Comparison of ENCODE assay signal across 11 mouse cellular contexts in the genomic region with DNA sequence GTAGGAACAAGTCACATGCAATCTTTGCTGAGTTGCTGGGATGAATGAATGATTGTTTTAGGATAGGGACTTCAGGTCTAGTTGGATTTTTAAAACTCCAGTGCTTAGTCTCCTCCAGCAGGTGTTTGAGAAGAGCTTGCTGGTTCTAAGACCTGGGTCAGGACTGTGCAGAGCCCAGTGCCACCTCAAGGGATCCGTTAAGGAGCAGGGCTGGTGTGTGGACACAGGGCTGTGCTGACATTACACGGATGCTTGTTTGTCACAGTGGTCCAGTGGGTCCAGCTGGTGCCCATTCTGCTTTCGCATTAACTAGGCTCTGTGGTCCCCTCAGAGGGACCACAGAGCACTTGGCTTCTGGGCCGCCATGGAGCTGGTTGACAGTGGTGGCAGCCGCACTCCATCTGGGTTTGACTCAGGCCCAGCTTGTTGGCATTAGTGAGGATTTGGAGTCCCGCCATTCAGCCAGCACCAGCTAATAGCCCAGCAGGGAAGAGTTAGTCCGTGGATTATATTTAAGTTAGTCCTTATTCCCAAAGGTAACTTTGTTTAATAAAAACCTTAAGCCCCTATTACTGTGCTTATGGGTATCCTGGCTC. TPM values are rescaled to one million over a fixed set of nuclear protein-coding genes. Genes with fewer than 3 reads are reported as not detected.
DNase-seq lines count a peak whose midpoint lies in the region; ATAC-seq and TF ChIP-seq lines count a peak whose summit lies in the region.
"Had no signal": no experiment of that assay in that cellular context is flagged by ENCODE, and none has a peak within 500 bp of the region (broad histone marks: within the 10 kb centered on the region; RNA-seq: fewer than 3 reads in every experiment).

No protein-coding gene starts in this region.

- no peak overlapping the region for H3K4me3 ChIP-seq in forebrain, embryonic 10.5 days
- no peak overlapping the region for H3K4me3 ChIP-seq in hindbrain, postnatal 0 days (ENCODE audit: low read length)
- no peak overlapping the region for H3K4me3 ChIP-seq in neural tube, embryonic 14.5 days (ENCODE audit: low read depth, low read length)
- H3K4me3 ChIP-seq: embryonic facial prominence, embryonic 13.5 days; heart, embryonic 13.5 days had no signal

- H3K9me3 ChIP-seq in forebrain, embryonic 10.5 days = no peaks in the 10 kb centered on the region
- H3K9me3 ChIP-seq in hindbrain, postnatal 0 days (ENCODE audit: low read length) = no peaks in the 10 kb centered on the region
- H3K9me3 ChIP-seq in neural tube, embryonic 14.5 days (ENCODE audit: control insufficient read depth, low read length) = no peaks in the 10 kb centered on the region
- H3K9me3 ChIP-seq: embryonic facial prominence, embryonic 13.5 days; heart, embryonic 13.5 days had no signal

- peaks cover 69% of the 10 kb centered on the region for H3K4me1 ChIP-seq in forebrain, embryonic 10.5 days
- peaks cover 23% of the 10 kb centered on the region for H3K4me1 ChIP-seq in hindbrain, postnatal 0 days (ENCODE audit: insufficient read depth, low read length)
- H3K4me1 ChIP-seq in neural tube, embryonic 14.5 days (ENCODE audit: control insufficient read depth, insufficient read depth, low read length) = peaks cover 60% of the 10 kb centered on the region
- H3K4me1 ChIP-seq: heart, embryonic 13.5 days had no signal

- WGBS in forebrain, embryonic 10.5 days = 60% methylated on average over 7 of the region's 7 CpGs
- WGBS in hindbrain, postnatal 0 days = 26% methylated on average over 7 of the region's 7 CpGs
- 38% methylated on average over 7 of the region's 7 CpGs for WGBS in neural tube, embryonic 14.5 days

- no peaks in the 10 kb centered on the region; the same call in 1 of the 2 replicates for H3K36me3 ChIP-seq in forebrain, embryonic 10.5 days (replicated peaks)
- H3K36me3 ChIP-seq in hindbrain, postnatal 0 days (ENCODE audit: insufficient read depth, low read length) = no peaks in the 10 kb centered on the region
- H3K36me3 ChIP-seq in neural tube, embryonic 14.5 days (ENCODE audit: control insufficient read depth, insufficient read depth, low read length) = no peaks in the 10 kb centered on the region
- H3K36me3 ChIP-seq: embryonic facial prominence, embryonic 13.5 days; heart, embryonic 13.5 days had no signal

- TF ChIP-seq CTCF in hindbrain, postnatal 0 days (IDR thresholded peaks at IDR 0.05; ENCODE audit: low read depth) = peak; percentile 13; the same call in 1 of the 2 replicates

- no peak overlapping the region for H3K4me2 ChIP-seq in hindbrain, postnatal 0 days (ENCODE audit: low read depth, low read length)
- H3K4me2 ChIP-seq in neural tube, embryonic 14.5 days (ENCODE audit: low read depth, low read length) = no peak overlapping the region
- H3K4me2 ChIP-seq: embryonic facial prominence, embryonic 13.5 days; heart, embryonic 13.5 days had no signal

- DNase-seq in layer of hippocampus, adult 11-12 months (ENCODE audit: low spot score) = peak; percentile 48
- DNase-seq in layer of hippocampus, adult 9-10 months (ENCODE audit: low spot score) = no peak
- DNase-seq in forebrain, embryonic 10.5 days (ENCODE audit: extremely low spot score, low spot score) = no peak
- DNase-seq in hindbrain, postnatal 0 days (ENCODE audit: low spot score) = peak; percentile 73
- DNase-seq in ovary, postnatal 36 days (ENCODE audit: low spot score) = no peak
- no peak for DNase-seq in cerebellum, adult 11 months
- DNase-seq: liver, postnatal 0 days had no signal

- peak overlapping the region; percentile 41; the same call in 1 of the 2 replicates for H3K27ac ChIP-seq in forebrain, embryonic 10.5 days
- no peak overlapping the region for H3K27ac ChIP-seq in hindbrain, postnatal 0 days
- H3K27ac ChIP-seq in neural tube, embryonic 14.5 days (ENCODE audit: low read depth, low read length) = peak overlapping the region; percentile 5; the same call in 1 of the 2 replicates
- H3K27ac ChIP-seq: embryonic facial prominence, embryonic 13.5 days; heart, embryonic 13.5 days; kidney, postnatal 0 days had no signal

- peak; percentile 46 for ATAC-seq in hindbrain, postnatal 0 days
- peak; percentile 52 for ATAC-seq in neural tube, embryonic 14.5 days (ENCODE audit: low read depth)
- ATAC-seq: liver, postnatal 0 days had no signal

- H3K27me3 ChIP-seq in forebrain, embryonic 10.5 days (ENCODE audit: poor library complexity, severe bottlenecking) = peaks cover 5% of the 10 kb centered on the region
- H3K27me3 ChIP-seq in hindbrain, postnatal 0 days (ENCODE audit: insufficient read depth, low read length) = no peaks in the 10 kb centered on the region
- H3K27me3 ChIP-seq in neural tube, embryonic 14.5 days (ENCODE audit: control insufficient read depth, insufficient read depth, low read length) = no peaks in the 10 kb centered on the region
- H3K27me3 ChIP-seq: heart, embryonic 13.5 days had no signal

- no peak overlapping the region for H3K9ac ChIP-seq in hindbrain, postnatal 0 days (replicated peaks; ENCODE audit: low read length)
- H3K9ac ChIP-seq in neural tube, embryonic 14.5 days (replicated peaks; ENCODE audit: low read depth, low read length) = no peak overlapping the region
- H3K9ac ChIP-seq: embryonic facial prominence, embryonic 13.5 days; heart, embryonic 13.5 days; liver, postnatal 0 days had no signal

RNA-seq across cellular contexts. Expression of gene Wars, which starts 22.6 kb away (rescaled TPM):
- 152 and 157 TPM in 2 replicates for polyA plus RNA-seq in forebrain, embryonic 10.5 days (2016; fragmentation: Nextera tagmentation; extraction: Ambion mirVana)
- total RNA-seq in hindbrain, postnatal 0 days (2014; rRNA removed) = 114 and 123 TPM in 2 replicates
- 92.4 and 95.4 TPM in 2 replicates for polyA plus RNA-seq in hindbrain, postnatal 0 days (2015; fragmentation: Nextera tagmentation; extraction: Ambion mirVana)
- polyA plus RNA-seq in neural tube, embryonic 14.5 days (2014; fragmentation: Nextera tagmentation; extraction: Ambion mirVana) = 102 and 110 TPM in 2 replicates

RNA-seq across cellular contexts. Expression of gene Wdr25, which starts 23.1 kb away (rescaled TPM):
- 9.4 and 9.9 TPM in 2 replicates for polyA plus RNA-seq in forebrain, embryonic 10.5 days (2016; fragmentation: Nextera tagmentation; extraction: Ambion mirVana)
- 5.8 and 7.4 TPM in 2 replicates for total RNA-seq in hindbrain, postnatal 0 days (2014; rRNA removed)
- polyA plus RNA-seq in hindbrain, postnatal 0 days (2015; fragmentation: Nextera tagmentation; extraction: Ambion mirVana) = 4.7 and 5.4 TPM in 2 replicates
- 4.5 and 5.0 TPM in 2 replicates for polyA plus RNA-seq in neural tube, embryonic 14.5 days (2014; fragmentation: Nextera tagmentation; extraction: Ambion mirVana)

Comparison
In these comparisons a context has a peak if more than half of its experiments do, and no peak if none do; other contexts are left out.
1. DNase-seq: peak in layer of hippocampus, adult 11-12 months (single experiment) and hindbrain, postnatal 0 days (single experiment); none in layer of hippocampus, adult 9-10 months (single experiment), forebrain, embryonic 10.5 days (single experiment), ovary, postnatal 36 days (single experiment) and cerebellum, adult 11 months (single experiment).